Mouse (Mus musculus) retina, adult 2 months (tissue): ENCODE measurements around the gene Bfsp2.

Experiments used
- DNase-seq: peaks from one replicate; pipeline ENCODE4 v3.0.0-alpha.2; 2012; ENCODE audit warnings: low read depth, low spot score

Bfsp2 gene

GRCm38 (mm10) chr9:103480044-103480576, at the start of gene Bfsp2:
TSS of gene Bfsp2 (minus strand) at chr9:103480420.
- DNase-seq: no peak

GRCm38 (mm10) chr9:103525041-103525537, 44.9 kb upstream of the Bfsp2 start:
- DNase-seq: peak; percentile 39

- DNase-seq: no peak
Observed at GRCm38 (mm10) chr9:103524600-103524999, 44.4 kb upstream of the Bfsp2 start.

- no peak for DNase-seq
Observed at GRCm38 (mm10) chr9:103523742-103524403, 43.7 kb upstream of the Bfsp2 start.

GRCm38 (mm10) chr9:103523008-103523407, 42.8 kb upstream of the Bfsp2 start:
- DNase-seq: no peak

GRCm38 (mm10) chr9:103513884-103514283, 33.7 kb upstream of the Bfsp2 start:
- no peak for DNase-seq

GRCm38 (mm10) chr9:103512257-103512656, 32.0 kb upstream of the Bfsp2 start:
- no peak for DNase-seq

GRCm38 (mm10) chr9:103506968-103507584, 26.9 kb upstream of the Bfsp2 start:
- no peak for DNase-seq

GRCm38 (mm10) chr9:103505067-103505466, 24.8 kb upstream of the Bfsp2 start:
- no peak for DNase-seq

- no peak for DNase-seq
Observed at GRCm38 (mm10) chr9:103504646-103505045, 24.4 kb upstream of the Bfsp2 start.

GRCm38 (mm10) chr9:103503586-103504298, 23.5 kb upstream of the Bfsp2 start:
- no peak for DNase-seq

- DNase-seq: no peak
Observed at GRCm38 (mm10) chr9:103502655-103503054, 22.4 kb upstream of the Bfsp2 start.

GRCm38 (mm10) chr9:103501861-103502364, 21.7 kb upstream of the Bfsp2 start:
- DNase-seq: no peak

GRCm38 (mm10) chr9:103499366-103499765, 19.1 kb upstream of the Bfsp2 start:
- DNase-seq: no peak

GRCm38 (mm10) chr9:103498699-103499098, 18.5 kb upstream of the Bfsp2 start:
- DNase-seq: no peak

- no peak for DNase-seq
Observed at GRCm38 (mm10) chr9:103495391-103495790, 15.2 kb upstream of the Bfsp2 start.

- DNase-seq: peak; percentile 47
Observed at GRCm38 (mm10) chr9:103494346-103495020, 14.3 kb upstream of the Bfsp2 start.

GRCm38 (mm10) chr9:103491985-103492384, 11.8 kb upstream of the Bfsp2 start:
- DNase-seq: no peak

- peak; percentile 41 for DNase-seq
Observed at GRCm38 (mm10) chr9:103490439-103490838, 10.2 kb upstream of the Bfsp2 start.

GRCm38 (mm10) chr9:103489883-103490282, 9.7 kb upstream of the Bfsp2 start:
- no peak for DNase-seq

GRCm38 (mm10) chr9:103489096-103489495, 8.9 kb upstream of the Bfsp2 start:
- DNase-seq: no peak
